Mouse (Mus musculus) right cerebral cortex, postnatal 25 days (tissue): Measurements from ENCODE around the gene Hecw2.

Experiments used
- DNase-seq: peaks from one replicate; pipeline ENCODE4 v3.0.0; 2022

The Hecw2 gene

GRCm38 (mm10) chr1:53776176-53776905, 418.6 kb downstream of the Hecw2 start:
- DNase-seq = no peak

DNA sequence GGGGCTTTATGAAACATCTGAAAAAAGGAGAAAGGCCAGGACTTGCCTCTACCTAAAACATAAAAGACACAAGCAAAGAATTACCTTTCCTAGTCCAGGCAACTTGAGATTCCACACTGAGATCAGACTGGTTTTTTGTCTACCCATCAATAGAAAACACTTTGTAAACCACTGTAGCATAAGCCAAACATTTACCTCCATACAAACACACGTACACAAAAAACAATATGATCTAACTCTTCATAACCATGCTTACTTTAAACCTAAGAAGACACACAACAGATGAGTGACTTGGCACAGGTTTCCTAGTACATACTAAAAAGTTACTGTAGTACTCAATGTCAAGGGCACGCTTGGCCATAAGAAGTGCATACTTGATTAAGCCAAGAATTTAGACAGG, 419.4 kb downstream of the Hecw2 start:
- no peak for DNase-seq

DNA sequence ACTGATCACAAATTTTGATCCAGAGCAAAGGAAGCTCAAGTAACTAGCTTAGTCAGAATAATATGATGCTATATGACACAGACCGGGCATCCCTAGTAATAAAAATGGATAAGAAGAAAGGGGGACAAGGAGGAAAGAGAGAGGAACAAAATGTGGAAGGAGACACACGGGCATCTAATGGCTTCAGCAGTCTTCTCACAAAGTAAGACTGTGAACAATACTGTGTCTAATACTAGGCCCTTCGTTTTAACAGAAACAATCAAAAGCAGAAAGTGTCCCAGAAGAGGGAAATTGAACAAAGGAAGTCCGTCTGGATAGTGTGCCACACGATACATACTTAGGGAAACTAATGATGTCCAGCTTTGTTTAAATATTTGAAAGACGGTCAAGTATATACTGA, 419.9 kb downstream of the Hecw2 start:
- no peak for DNase-seq

GRCm38 (mm10) chr1:53774571-53774970, 420.4 kb downstream of the Hecw2 start:
- no peak for DNase-seq

GRCm38 (mm10) chr1:53773994-53774393, 421.0 kb downstream of the Hecw2 start:
- no peak for DNase-seq

DNA sequence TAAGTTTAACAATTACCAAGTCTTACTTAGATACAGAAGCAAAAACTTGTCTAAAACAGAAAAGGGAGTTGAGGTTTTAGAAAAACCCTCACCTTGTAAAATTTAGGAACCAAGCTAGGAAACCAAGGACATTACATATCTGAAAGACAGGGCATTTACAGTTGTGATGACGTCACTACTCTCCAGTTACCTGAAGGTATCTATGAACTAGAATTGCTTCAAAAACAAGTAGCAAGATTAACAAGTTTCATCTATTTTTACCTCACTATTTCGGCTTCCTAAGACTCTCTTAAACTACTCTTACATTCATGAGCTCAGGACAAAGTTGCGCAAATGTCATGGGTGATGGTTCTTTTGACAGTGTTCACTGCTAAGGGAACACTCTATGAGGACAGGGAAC, 422.0 kb downstream of the Hecw2 start:
- DNase-seq = no peak

- no peak for DNase-seq
These were observed 423.5 kb downstream of the Hecw2 start for GRCm38 (mm10) chr1:53771476-53771875.

DNA sequence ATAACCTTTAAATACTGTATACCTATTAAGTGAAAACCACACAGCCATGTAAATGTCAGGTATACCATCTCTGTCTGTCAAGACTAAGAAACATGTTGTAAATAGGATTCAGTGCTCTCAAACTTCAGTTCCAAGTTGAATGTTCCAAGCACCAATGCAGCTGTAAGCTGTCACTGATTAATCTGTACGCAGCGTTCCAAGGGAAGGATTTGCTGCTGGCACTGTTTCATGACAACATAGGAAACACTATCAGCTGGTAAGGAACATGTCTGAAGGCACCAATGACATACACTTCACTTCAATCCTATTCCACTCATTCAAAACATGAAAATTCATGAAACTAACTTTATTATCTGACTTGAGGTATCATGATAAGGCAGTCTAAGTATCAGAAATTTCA, 428.9 kb downstream of the Hecw2 start:
- DNase-seq = no peak

DNA sequence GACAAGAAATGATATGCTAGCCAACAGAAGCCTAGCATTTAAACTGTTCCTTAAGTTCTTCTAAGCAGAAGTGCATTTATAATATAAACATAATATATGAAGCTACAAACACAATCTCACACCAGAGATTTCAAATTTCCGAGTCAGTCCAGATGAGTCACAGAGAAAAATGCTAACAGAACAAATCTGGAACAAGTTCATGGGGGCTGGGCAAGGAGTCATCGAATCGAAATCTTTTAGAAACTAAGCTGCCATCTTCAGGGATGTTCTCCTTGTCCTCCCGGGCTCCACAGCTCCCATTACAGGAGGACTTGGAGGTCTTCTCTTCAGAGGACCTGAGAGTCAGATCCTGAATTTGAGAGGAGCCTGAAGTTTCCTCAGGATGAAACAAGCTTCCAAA, 437.7 kb downstream of the Hecw2 start:
- no peak for DNase-seq
